Mouse (Mus musculus) neural tube, postnatal 0 days (tissue): ENCODE results near the gene Vmn2r39. TPM values are rescaled to one million over a fixed set of nuclear protein-coding genes. Genes with fewer than 3 reads are reported as not detected.

Source experiments
- polyA plus RNA-seq: library from polyadenylated mRNA; unstranded; fragments of >200 nt; fragmentation: Nextera tagmentation; extraction: Ambion mirVana; gene quantifications from 2 replicates; pipeline ENCODE4 v1.2.1, GENCODE M21; 2015

Vmn2r39 gene
- polyA plus RNA-seq = not detected in 2 replicates

GRCm38 (mm10) chr7:9030698-9031097 is at the start of gene Vmn2r39:
Vmn2r39 (minus strand) TSS chr7:9030798.

Other genes starting within 250 kb of the Vmn2r39 start
- not detected in 2 replicates for gene Vmn2r40, start 99.4 kb downstream of the Vmn2r39 start, polyA plus RNA-seq
- gene Vmn2r38, start 67.1 kb upstream of the Vmn2r39 start, polyA plus RNA-seq = not detected in 2 replicates
- not detected in 2 replicates for gene Vmn2r37, start 192.9 kb upstream of the Vmn2r39 start, polyA plus RNA-seq